Mouse (Mus musculus) left cerebral cortex, adult 11 months (tissue): Measurements from ENCODE around the gene Kcnh4.

Source experiments
- DNase-seq: peaks from one replicate; pipeline ENCODE4 v3.0.0; 2022; ENCODE audit warnings: low spot score

Kcnh4 gene

GRCm38 (mm10) chr11:100709201-100709810 is 50.4 kb downstream of the Kcnh4 start:
- no peak for DNase-seq

GRCm38 (mm10) chr11:100705095-100705747 is 54.5 kb downstream of the Kcnh4 start:
- no peak for DNase-seq

- no peak for DNase-seq
These were observed 55.8 kb downstream of the Kcnh4 start, which contains the start of gene Dhx58 for GRCm38 (mm10) chr11:100703851-100704531. Gene Dhx58, minus strand, starts transcription at chr11:100704271.

GRCm38 (mm10) chr11:100703366-100703765 is 56.4 kb downstream of the Kcnh4 start:
- no peak for DNase-seq

GRCm38 (mm10) chr11:100702906-100703305 is 56.8 kb downstream of the Kcnh4 start:
- DNase-seq, result no peak

- DNase-seq, result no peak
These were observed 57.5 kb downstream of the Kcnh4 start for GRCm38 (mm10) chr11:100702081-100702851.

- DNase-seq, result no peak
These were observed 58.4 kb downstream of the Kcnh4 start for GRCm38 (mm10) chr11:100701301-100701700.

- DNase-seq, result no peak
These were observed 59.0 kb downstream of the Kcnh4 start for GRCm38 (mm10) chr11:100700710-100701109.

GRCm38 (mm10) chr11:100697921-100698320 is 61.8 kb downstream of the Kcnh4 start:
- DNase-seq, result no peak

GRCm38 (mm10) chr11:100694926-100695325 is 64.8 kb downstream of the Kcnh4 start:
- DNase-seq, result no peak

- no peak for DNase-seq
These were observed 66.6 kb downstream of the Kcnh4 start for GRCm38 (mm10) chr11:100693154-100693553.

- DNase-seq, result no peak
These were observed 67.6 kb downstream of the Kcnh4 start, which contains the start of gene Zfp385c for GRCm38 (mm10) chr11:100692164-100692616. Gene Zfp385c, minus strand, starts transcription at chr11:100692455.

GRCm38 (mm10) chr11:100690389-100690788 is 69.4 kb downstream of the Kcnh4 start:
- DNase-seq, result no peak
